Mouse (Mus musculus): ENCODE results near the gene Gm9495. TPM values are rescaled to one million over a fixed set of nuclear protein-coding genes. Genes with fewer than 3 reads are reported as not detected.
"Not testable (repeated sequence)": the region's sequence is repeated elsewhere in the genome, so short reads cannot be mapped to it uniquely, and the experiment has no call there.

Gm9495 gene
- total RNA-seq (2021): not detected in 2 replicates
- long read RNA-seq, experiment 1: 0 reads
- long read RNA-seq, experiment 2: 0 reads

- DNase-seq: not testable (repeated sequence)
These were observed at the start of gene Gm9495 for GRCm38 (mm10) chr8:69453465-69453864. TSS of gene Gm9495 (minus strand) at chr8:69453565.

DNA sequence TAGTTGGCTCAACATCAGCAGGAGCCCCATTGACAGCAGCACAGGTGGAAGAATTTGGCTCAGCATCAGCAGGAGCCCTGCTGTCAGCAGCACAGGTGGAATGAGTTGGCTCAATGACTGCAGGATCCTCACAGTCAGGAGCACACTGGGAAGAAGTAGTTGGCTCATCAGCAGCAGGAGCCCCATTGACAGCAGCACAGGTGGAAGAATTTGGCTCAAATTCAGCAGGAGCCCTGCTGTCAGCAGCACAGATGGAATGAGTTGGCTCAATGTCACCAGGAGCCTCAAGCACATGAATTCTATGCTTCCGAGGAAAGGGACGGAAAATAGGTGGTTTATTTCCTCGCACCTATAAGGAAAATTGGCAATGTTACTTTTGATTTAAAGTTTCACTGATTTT, 21.6 kb upstream of the Gm9495 start:
- not testable (repeated sequence) for DNase-seq

- peak; percentile 9 for DNase-seq
These were observed 33.3 kb downstream of the Gm9495 start for GRCm38 (mm10) chr8:69420018-69420417.

DNA sequence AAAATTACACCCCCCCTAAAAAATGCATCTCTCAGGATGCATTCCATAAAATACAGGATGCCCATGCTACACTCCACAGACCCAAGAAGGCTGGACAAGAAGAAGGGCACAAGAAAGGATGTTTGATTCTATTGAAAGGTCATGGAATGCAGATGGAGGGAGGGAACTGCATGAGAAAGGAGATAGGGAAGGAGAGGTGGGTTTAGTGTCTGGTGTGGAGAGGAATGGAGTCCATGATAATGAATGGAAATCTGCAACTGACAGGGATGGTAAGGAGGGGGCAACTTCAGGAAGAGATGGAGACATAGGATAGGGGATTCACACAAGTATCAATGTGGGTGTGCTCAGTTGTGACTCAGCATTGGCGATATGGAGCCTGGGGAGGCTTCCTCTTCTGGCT, 39.0 kb downstream of the Gm9495 start:
- DNase-seq: no peak

DNA sequence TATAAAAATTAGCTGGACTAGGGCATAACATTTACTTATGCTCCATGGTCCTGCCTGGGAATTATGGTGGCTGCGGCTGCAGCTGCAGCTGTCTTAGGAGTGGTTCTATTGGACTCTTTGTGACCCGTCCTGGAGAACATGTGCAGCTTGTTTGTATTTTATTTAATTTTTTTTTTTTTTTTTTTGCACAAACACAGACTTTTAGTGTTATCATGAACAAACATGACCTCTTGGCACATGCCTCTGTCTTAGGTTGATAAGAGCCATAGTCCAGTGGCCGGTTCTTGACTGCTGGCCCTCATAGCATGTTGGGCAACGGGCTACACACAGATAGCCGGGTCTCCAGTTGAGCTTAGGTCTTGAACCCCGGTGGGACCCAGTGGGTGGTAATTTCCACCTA, 48.6 kb downstream of the Gm9495 start:
- no peak for DNase-seq

GRCm38 (mm10) chr8:69399956-69400443, 53.4 kb downstream of the Gm9495 start:
- no peak for DNase-seq

GRCm38 (mm10) chr8:69399181-69399955, 54.0 kb downstream of the Gm9495 start:
- DNase-seq: peak; percentile 84

- no peak for DNase-seq
These were observed 57.2 kb downstream of the Gm9495 start for GRCm38 (mm10) chr8:69396196-69396595.

- peak; percentile 93 for DNase-seq
These were observed 58.1 kb downstream of the Gm9495 start for GRCm38 (mm10) chr8:69395050-69395789.

- DNase-seq: no peak
These were observed 69.0 kb downstream of the Gm9495 start for GRCm38 (mm10) chr8:69384361-69384760.

Other genes with a start within 250 kb of the Gm9495 start
- 9.9 and 11.9 TPM in 2 replicates for gene Zfp930, start 244.5 kb downstream of the Gm9495 start, total RNA-seq (2021)
- 3.4 and 9.6 TPM in 2 replicates for gene D130040H23Rik, start 182.5 kb downstream of the Gm9495 start, total RNA-seq (2021)
- not detected in 2 replicates for gene Gm7697, start 69.4 kb upstream of the Gm9495 start, total RNA-seq (2021)
- 12.3 and 13.6 TPM in 2 replicates for gene Zfp868, start 172.0 kb upstream of the Gm9495 start, total RNA-seq (2021)
- gene Zfp964, start 200.9 kb upstream of the Gm9495 start, total RNA-seq (2021): 2.0 and 2.4 TPM in 2 replicates

Measured in adrenal gland, postnatal 14 days (tissue).